Mouse (Mus musculus): Measurements from ENCODE around the gene 2010111I01Rik.
"Not testable (repeated sequence)": the region's sequence is repeated elsewhere in the genome, so short reads cannot be mapped to it uniquely, and the experiment has no call there.

Gene 2010111I01Rik

GRCm38 (mm10) chr13:63082555-63083136 lies 118.0 kb downstream of the 2010111I01Rik start:
- DNase-seq = no peak

- DNase-seq = not testable (repeated sequence)
Observed at GRCm38 (mm10) chr13:63083139-63083538, 118.4 kb downstream of the 2010111I01Rik start.

GRCm38 (mm10) chr13:63083663-63084062 lies 119.0 kb downstream of the 2010111I01Rik start:
- DNase-seq = no peak

GRCm38 (mm10) chr13:63087865-63088683 lies 123.4 kb downstream of the 2010111I01Rik start:
- no peak for DNase-seq

GRCm38 (mm10) chr13:63089513-63089912 lies 124.8 kb downstream of the 2010111I01Rik start:
- DNase-seq = no peak

GRCm38 (mm10) chr13:63091246-63091645 lies 126.6 kb downstream of the 2010111I01Rik start:
- no peak for DNase-seq

- DNase-seq = no peak
Observed at GRCm38 (mm10) chr13:63092299-63092698, 127.6 kb downstream of the 2010111I01Rik start.

GRCm38 (mm10) chr13:63092874-63093273 lies 128.2 kb downstream of the 2010111I01Rik start:
- DNase-seq = no peak

- no peak for DNase-seq
Observed at GRCm38 (mm10) chr13:63093636-63094035, 128.9 kb downstream of the 2010111I01Rik start.

GRCm38 (mm10) chr13:63094317-63095131 lies 129.8 kb downstream of the 2010111I01Rik start:
- no peak for DNase-seq

GRCm38 (mm10) chr13:63096764-63097163 lies 132.1 kb downstream of the 2010111I01Rik start:
- DNase-seq = no peak

GRCm38 (mm10) chr13:63097440-63097930 lies 132.8 kb downstream of the 2010111I01Rik start:
- no peak for DNase-seq

- no peak for DNase-seq
Observed at GRCm38 (mm10) chr13:63101761-63102160, 137.1 kb downstream of the 2010111I01Rik start.

GRCm38 (mm10) chr13:63102848-63103585 lies 138.3 kb downstream of the 2010111I01Rik start:
- DNase-seq = no peak

GRCm38 (mm10) chr13:63106574-63106973 lies 141.9 kb downstream of the 2010111I01Rik start:
- no peak for DNase-seq

GRCm38 (mm10) chr13:63108601-63109000 lies 143.9 kb downstream of the 2010111I01Rik start:
- DNase-seq = no peak

- no peak for DNase-seq
Observed at GRCm38 (mm10) chr13:63111297-63112042, 146.8 kb downstream of the 2010111I01Rik start.

- peak; percentile 22 for DNase-seq
Observed at GRCm38 (mm10) chr13:63112043-63112597, 147.4 kb downstream of the 2010111I01Rik start.

GRCm38 (mm10) chr13:63112598-63113372 lies 148.1 kb downstream of the 2010111I01Rik start:
- peak; percentile 27 for DNase-seq

GRCm38 (mm10) chr13:63113881-63114301 lies 149.2 kb downstream of the 2010111I01Rik start:
- DNase-seq = no peak
